Mouse (Mus musculus) embryonic facial prominence, embryonic 13.5 days (tissue): ENCODE measurements around the gene Cldn4. TPM values are rescaled to one million over a fixed set of nuclear protein-coding genes. Genes with fewer than 3 reads are reported as not detected.
"Not testable (repeated sequence)": the region's sequence is repeated elsewhere in the genome, so short reads cannot be mapped to it uniquely, and the experiment has no call there.

ENCODE experiments used
- ATAC-seq: fragments of 200-750 bp; cut with Nextera tagmentation; 2 replicates; pipeline ENCODE4 v1.8.0; 2017; ENCODE audit warnings: low read depth; ENCODE audit not compliant: insufficient number of reproducible peaks, insufficient read depth, low FRiP score, low TSS enrichment
- H3K27ac ChIP-seq: fragments of 300-500 bp; sonication (generic); 2 replicates; pipeline ENCODE4 v1.5.1; 2015; ENCODE audit warnings: moderate library complexity, mild to moderate bottlenecking, inconsistent platforms
- H3K27me3 ChIP-seq: fragments of 300-500 bp; sonication (generic); 2 replicates; pipeline ENCODE4 v1.6.1; 2015; ENCODE audit warnings: mild to moderate bottlenecking, inconsistent platforms
- H3K36me3 ChIP-seq: fragments of 300-500 bp; sonication (generic); 2 replicates; pipeline ENCODE4 v1.6.1; 2015; ENCODE audit warnings: mild to moderate bottlenecking, inconsistent platforms
- H3K4me1 ChIP-seq: fragments of 300-500 bp; sonication (generic); 2 replicates; pipeline ENCODE4 v1.6.1; 2015; ENCODE audit warnings: inconsistent platforms
- H3K4me2 ChIP-seq: fragments of 300-500 bp; sonication (generic); 2 replicates; pipeline ENCODE4 v1.6.1; 2015; ENCODE audit warnings: moderate library complexity, mild to moderate bottlenecking, inconsistent platforms
- H3K4me3 ChIP-seq: fragments of 300-500 bp; sonication (generic); 2 replicates; pipeline ENCODE4 v1.5.1; 2015; ENCODE audit warnings: mild to moderate bottlenecking, inconsistent platforms
- H3K9ac ChIP-seq: fragments of 300-500 bp; sonication (generic); 2 replicates; pipeline ENCODE4 v1.6.1; 2015; ENCODE audit warnings: mild to moderate bottlenecking, inconsistent platforms
- H3K9me3 ChIP-seq: fragments of 300-500 bp; sonication (generic); 2 replicates; pipeline ENCODE4 v1.6.1; 2016; ENCODE audit warnings: inconsistent platforms
- WGBS: fragments of 180-500 bp; shearing (Covaris S2); methylation state at CpG from one replicate; pipeline ENCODE4 v1.1.7; 2015; ENCODE audit warnings: mixed read lengths; 5-methylcytosine and 5-hydroxymethylcytosine counted together
- polyA plus RNA-seq: library from polyadenylated mRNA; unstranded; fragments of >200 nt; fragmentation: Nextera tagmentation; extraction: Ambion mirVana; gene quantifications from 2 replicates; pipeline ENCODE4 v1.2.1, GENCODE M21; 2015

Gene Cldn4
- polyA plus RNA-seq, 1 experiment from 2014 or later: 22.9 TPM

GRCm38 (mm10) chr5:134976164-134976563 is 29.4 kb upstream of the Cldn4 start:
- ATAC-seq: no peak
- Histone ChIP-seq H3K9me3 (no peaks in the 10 kb centered on the region), H3K4me2 (no peak overlapping the region), H3K4me3 (no peak overlapping the region), H3K36me3 (no peaks in the 10 kb centered on the region), H3K9ac (no peak overlapping the region), H3K27me3 (no peaks in the 10 kb centered on the region), H3K4me1 (no peaks in the 10 kb centered on the region), H3K27ac (no peak overlapping the region)
- WGBS: 90% methylated on average over 2 of the region's 2 CpGs

DNA sequence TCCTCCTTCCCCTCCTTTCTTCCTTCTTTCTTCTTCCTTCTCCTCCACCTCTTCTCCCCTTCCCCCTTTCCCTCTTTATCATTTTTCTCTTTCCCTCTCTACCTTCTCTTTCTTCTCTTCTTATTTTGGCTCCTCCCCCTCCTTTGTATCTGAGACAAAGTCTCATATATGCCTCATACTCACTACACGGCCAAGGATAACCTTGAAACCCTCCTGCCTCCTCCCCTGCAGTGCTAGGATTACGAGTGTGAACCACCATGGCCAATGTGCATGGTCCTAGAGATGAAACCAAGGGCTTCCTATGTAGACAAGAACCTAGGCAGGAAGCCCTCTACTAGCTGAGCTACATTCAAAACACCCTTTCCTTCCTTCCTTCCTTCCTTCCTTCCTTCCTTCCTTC is 28.2 kb upstream of the Cldn4 start:
- Histone ChIP-seq H3K27ac (no peak overlapping the region), H3K4me3 (no peak overlapping the region), H3K9me3 (no peaks in the 10 kb centered on the region; the same call in 1 of the 2 replicates), H3K9ac (no peak overlapping the region), H3K27me3 (no peaks in the 10 kb centered on the region), H3K4me2 (no peak overlapping the region), H3K36me3 (no peaks in the 10 kb centered on the region), H3K4me1 (no peaks in the 10 kb centered on the region)
- WGBS: 58% methylated on average over 2 of the region's 2 CpGs
- ATAC-seq: no peak

DNA sequence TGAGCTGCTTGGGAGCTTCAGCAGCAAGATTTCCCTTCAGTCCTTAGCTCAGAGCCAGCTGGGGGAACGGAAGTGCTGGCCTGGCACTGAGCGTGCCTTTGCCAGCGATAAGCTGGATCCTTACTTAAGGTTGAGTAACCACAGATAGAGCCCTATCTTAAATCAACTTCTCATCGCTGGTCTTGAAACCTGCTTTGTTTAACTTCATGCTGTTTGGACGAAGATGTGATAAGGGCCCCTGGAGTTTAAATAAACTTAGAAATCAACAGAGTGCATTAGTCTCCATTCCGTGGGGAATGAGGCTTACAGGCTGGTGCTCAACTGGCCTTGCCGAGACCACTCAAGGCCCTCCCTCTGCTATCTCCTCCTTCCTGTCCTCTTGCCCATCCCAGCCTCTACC is 27.6 kb upstream of the Cldn4 start:
- 69% methylated on average over 7 of the region's 7 CpGs for WGBS
- no peaks in the 10 kb centered on the region; the same call in 1 of the 2 replicates for H3K9me3 ChIP-seq
- no peak overlapping the region for H3K4me3 ChIP-seq
- H3K9ac ChIP-seq: no peak overlapping the region
- no peaks in the 10 kb centered on the region for H3K4me1 ChIP-seq
- no peak for ATAC-seq
- no peak overlapping the region for H3K4me2 ChIP-seq
- H3K27me3 ChIP-seq: no peaks in the 10 kb centered on the region
- no peaks in the 10 kb centered on the region for H3K36me3 ChIP-seq
- H3K27ac ChIP-seq: no peak overlapping the region

- Histone ChIP-seq H3K27me3 (0 out of 2 replicates have a peak, but pooled peaks cover under 1% of the 10 kb centered on the region), H3K4me2 (no peak overlapping the region), H3K4me3 (no peak overlapping the region), H3K36me3 (no peaks in the 10 kb centered on the region), H3K27ac (no peak overlapping the region), H3K4me1 (no peaks in the 10 kb centered on the region), H3K9me3 (no peaks in the 10 kb centered on the region; the same call in 1 of the 2 replicates), H3K9ac (no peak overlapping the region)
- ATAC-seq: no peak
- WGBS: 83% methylated on average over 7 of the region's 7 CpGs
These were observed 26.8 kb upstream of the Cldn4 start for GRCm38 (mm10) chr5:134973526-134973925.

- H3K9me3 ChIP-seq: no peaks in the 10 kb centered on the region; the same call in 1 of the 2 replicates
- no peaks in the 10 kb centered on the region for H3K36me3 ChIP-seq
- 0 out of 2 replicates have a peak, but pooled peaks cover 4% of the 10 kb centered on the region for H3K27me3 ChIP-seq
- no peak overlapping the region for H3K4me2 ChIP-seq
- H3K27ac ChIP-seq: no peak overlapping the region
- no peak overlapping the region for H3K4me3 ChIP-seq
- H3K4me1 ChIP-seq: no peaks in the 10 kb centered on the region
- no peak overlapping the region for H3K9ac ChIP-seq
- no peak for ATAC-seq
These were observed 26.3 kb upstream of the Cldn4 start for GRCm38 (mm10) chr5:134973081-134973480.

- H3K9me3 ChIP-seq: no peaks in the 10 kb centered on the region; the same call in 1 of the 2 replicates
- peaks cover 8% of the 10 kb centered on the region for H3K27me3 ChIP-seq
- no peaks in the 10 kb centered on the region for H3K36me3 ChIP-seq
- H3K9ac ChIP-seq: no peak overlapping the region
- H3K4me1 ChIP-seq: peaks cover 10% of the 10 kb centered on the region
- ATAC-seq: no peak
- H3K4me3 ChIP-seq: no peak overlapping the region
- WGBS: 48% methylated on average over 8 of the region's 8 CpGs
- H3K4me2 ChIP-seq: no peak overlapping the region
- H3K27ac ChIP-seq: no peak overlapping the region
These were observed 23.9 kb upstream of the Cldn4 start for GRCm38 (mm10) chr5:134970671-134971070.

GRCm38 (mm10) chr5:134967164-134967944 is 20.6 kb upstream of the Cldn4 start:
- Histone ChIP-seq H3K4me1 (peaks cover 11% of the 10 kb centered on the region), H3K9me3 (no peaks in the 10 kb centered on the region; the same call in 1 of the 2 replicates), H3K4me2 (no peak overlapping the region), H3K27ac (peak overlapping the region; percentile 40; the same call in 1 of the 2 replicates), H3K4me3 (no peak overlapping the region), H3K9ac (no peak overlapping the region), H3K27me3 (peaks cover 8% of the 10 kb centered on the region), H3K36me3 (no peaks in the 10 kb centered on the region)
- no peak for ATAC-seq
- WGBS: 58% methylated on average over 20 of the region's 20 CpGs

DNA sequence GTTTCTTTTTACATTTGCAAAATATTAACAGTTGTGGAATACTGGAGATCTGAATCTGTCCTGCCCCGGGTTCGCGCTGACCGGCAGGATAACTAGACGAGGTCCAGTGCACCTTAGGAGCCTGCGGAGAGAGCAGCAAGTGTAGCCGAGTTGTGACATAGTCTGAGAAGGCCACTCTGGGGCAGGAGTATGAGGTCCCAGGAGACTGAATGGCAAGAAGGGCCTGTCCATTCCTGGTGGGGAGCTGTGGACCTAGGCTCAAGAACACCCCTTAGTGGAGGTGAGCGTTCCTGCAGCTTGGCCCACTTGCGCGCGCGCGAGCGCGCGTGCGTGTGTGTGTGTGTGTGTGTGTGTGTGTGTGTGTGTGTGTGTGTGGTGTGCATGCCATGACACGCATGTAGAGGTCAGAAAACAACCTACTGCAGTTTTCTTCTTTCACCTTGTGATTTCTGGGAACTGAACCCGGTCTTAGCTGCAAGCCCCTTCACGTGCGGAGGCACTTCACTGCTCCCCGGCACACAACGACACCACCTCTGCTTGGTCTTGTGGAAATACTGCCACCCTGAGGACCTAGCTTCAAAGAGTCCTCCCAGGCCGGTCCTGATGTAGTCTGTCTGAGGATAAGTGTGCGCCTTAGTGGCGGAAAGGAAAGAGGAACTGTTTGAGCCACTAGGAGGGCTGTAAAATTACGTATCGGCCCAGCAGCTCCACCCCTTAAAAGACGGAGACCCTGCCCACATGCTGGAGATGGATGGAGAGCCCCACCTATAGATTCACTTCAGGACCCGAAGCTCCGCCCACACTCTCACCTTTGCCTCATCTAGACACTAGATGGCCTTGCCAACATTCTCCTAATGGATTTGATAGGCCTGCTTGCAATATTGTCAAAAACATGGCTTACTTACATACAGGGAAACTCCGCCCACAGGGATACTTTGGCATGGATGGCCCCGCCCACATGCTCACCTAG is 19.4 kb upstream of the Cldn4 start:
- no peaks in the 10 kb centered on the region for H3K36me3 ChIP-seq
- H3K4me2 ChIP-seq: peak overlapping the region; percentile 64
- peak overlapping the region; percentile 36 for H3K4me3 ChIP-seq
- no peaks in the 10 kb centered on the region; the same call in 1 of the 2 replicates for H3K9me3 ChIP-seq
- H3K9ac ChIP-seq: peak overlapping the region; percentile 40
- H3K27ac ChIP-seq: peak overlapping the region; percentile 48
- ATAC-seq: peak; percentile 26; the same call in 1 of the 2 replicates
- peaks cover 11% of the 10 kb centered on the region for H3K4me1 ChIP-seq
- 3% methylated on average over 31 of the region's 33 CpGs for WGBS
- H3K27me3 ChIP-seq: peaks cover 8% of the 10 kb centered on the region

GRCm38 (mm10) chr5:134965473-134965851 is 18.7 kb upstream of the Cldn4 start:
- Histone ChIP-seq H3K36me3 (no peaks in the 10 kb centered on the region), H3K27ac (peak overlapping the region; percentile 48), H3K27me3 (peaks cover 8% of the 10 kb centered on the region), H3K4me1 (peaks cover 18% of the 10 kb centered on the region), H3K4me3 (peak overlapping the region; percentile 36), H3K9ac (peak overlapping the region; percentile 40; the same call in 1 of the 2 replicates), H3K4me2 (peak overlapping the region; percentile 64), H3K9me3 (no peaks in the 10 kb centered on the region; the same call in 1 of the 2 replicates)
- ATAC-seq: no peak
- WGBS: 6% methylated on average over 10 of the region's 10 CpGs

GRCm38 (mm10) chr5:134964655-134965054 is 17.9 kb upstream of the Cldn4 start:
- H3K4me3 ChIP-seq, H3K36me3 ChIP-seq, H3K9me3 ChIP-seq, H3K27ac ChIP-seq, H3K9ac ChIP-seq, H3K4me2 ChIP-seq, H3K27me3 ChIP-seq, ATAC-seq: not testable (repeated sequence)
- H3K4me1 ChIP-seq: peaks cover 20% of the 10 kb centered on the region

- Histone ChIP-seq H3K27ac (no peak overlapping the region), H3K4me3 (no peak overlapping the region), H3K4me1 (peaks cover 20% of the 10 kb centered on the region), H3K9me3 (no peaks in the 10 kb centered on the region), H3K27me3 (peaks cover 8% of the 10 kb centered on the region), H3K4me2 (no peak overlapping the region), H3K36me3 (no peaks in the 10 kb centered on the region), H3K9ac (no peak overlapping the region)
- ATAC-seq: no peak
- 43% methylated on average over 5 of the region's 5 CpGs for WGBS
These were observed 16.8 kb upstream of the Cldn4 start for GRCm38 (mm10) chr5:134963546-134963945.
